Mouse (Mus musculus) heart, adult 2 months (tissue): ENCODE data around the gene Kcnmb3. TPM values are rescaled to one million over a fixed set of nuclear protein-coding genes. Genes with fewer than 3 reads are reported as not detected.
A peak's percentile ranks its signal among the peaks of the same experiment; 100 is the strongest.

Experiments used
- DNase-seq, 2 experiments: peaks; one replicate each; pipeline ENCODE4 v3.0.0; 2021
- H3K27ac ChIP-seq: fragments of 200-600 bp; 2 replicates; pipeline ENCODE4 v1.8.1; 2022
- H3K27me3 ChIP-seq: fragments of 200-500 bp; 2 replicates; pipeline ENCODE4 v1.6.1; 2012; ENCODE audit warnings: mild to moderate bottlenecking, low read length, inconsistent platforms, mixed read lengths; ENCODE audit not compliant: control insufficient read depth, insufficient read depth
- H3K36me3 ChIP-seq: fragments of 200-500 bp; 2 replicates; pipeline ENCODE4 v1.6.1; 2012; ENCODE audit warnings: low read length, inconsistent platforms; ENCODE audit not compliant: control insufficient read depth, insufficient read depth
- H3K4me1 ChIP-seq: fragments of 200-500 bp; 2 replicates; pipeline ENCODE4 v1.6.1; 2011; ENCODE audit warnings: low read length; ENCODE audit not compliant: control insufficient read depth, insufficient read depth
- H3K4me3 ChIP-seq: fragments of 200-600 bp; 2 replicates; pipeline ENCODE4 v1.8.1; 2022
- H3K79me2 ChIP-seq: fragments of 200-500 bp; replicated peaks from 2 replicates; pipeline ENCODE4 v1.6.1; 2012; ENCODE audit warnings: mild to moderate bottlenecking, inconsistent platforms, low read length, moderate library complexity, mixed read lengths; ENCODE audit not compliant: control insufficient read depth, insufficient read depth
- H3K9ac ChIP-seq: fragments of 200-500 bp; 2 replicates; pipeline ENCODE4 v1.6.1; 2012; ENCODE audit warnings: low read depth, mild to moderate bottlenecking, control low read depth, inconsistent platforms, low read length, mixed read lengths
- CTCF ChIP-seq: fragments of 200-600 bp; IDR thresholded peaks from 2 replicates; pipeline ENCODE4 v1.8.1; 2022; ENCODE audit warnings: antibody characterized with exemption, mild to moderate bottlenecking, moderate library complexity
- EP300 ChIP-seq: fragments of 200-500 bp; IDR thresholded peaks from 2 replicates; pipeline ENCODE4 v1.6.1; 2011; ENCODE audit warnings: low read depth, low read length, control low read depth; ENCODE audit not compliant: insufficient read depth
- POLR2A ChIP-seq: fragments of 200-500 bp; IDR thresholded peaks from 2 replicates; pipeline ENCODE4 v1.6.1; 2011; ENCODE audit warnings: mild to moderate bottlenecking, low read depth, low read length, control low read depth; ENCODE audit not compliant: insufficient read depth
- WGBS: fragments of 180-500 bp; shearing (Covaris S2); methylation state at CpG from one replicate; pipeline ENCODE4 v1.1.7; 2018; 5-methylcytosine and 5-hydroxymethylcytosine counted together
- intact Hi-C: fragments of 180-260 bp; cut with DNase I; formaldehyde crosslinking; loops from one replicate; pipeline ENCODE4 v1.15.1; 2025
- polyA plus RNA-seq: library from polyadenylated mRNA; depleted of rRNA; stranded (reverse); fragments of >200 nt; gene quantifications from 2 replicates; pipeline ENCODE4 v1.2.3, GENCODE M21; 2012
- total RNA-seq, 2 experiments: library from RNA; stranded (reverse); gene quantifications; 2 replicates each; pipeline ENCODE4 v1.2.3; 2021

Gene Kcnmb3
- total and polyA plus RNA-seq, 3 experiments = not detected

- Histone ChIP-seq H3K36me3 (peaks cover 7% of the 10 kb centered on the region), H3K9ac (no peak overlapping the region), H3K4me3 (no peak overlapping the region), H3K4me1 (peaks cover 1% of the 10 kb centered on the region; the same call in 1 of the 2 replicates), H3K27me3 (no peaks in the 10 kb centered on the region), H3K79me2 (no peaks in the 10 kb centered on the region), H3K27ac (no peak overlapping the region)
- no peak for DNase-seq
- intact Hi-C loops = loop anchor here (5.0 kb wide), 1 partner anchor 130 kb away; the partner anchor contains the start of gene Pik3ca
- TF ChIP-seq POLR2A (no peak), EP300 (no peak), CTCF (no peak)
- 85% methylated on average over 4 of the region's 4 CpGs for WGBS
Measured at GRCm38 (mm10) chr3:32527181-32527580, 35.1 kb upstream of the Kcnmb3 start.

GRCm38 (mm10) chr3:32513528-32513927 lies 21.5 kb upstream of the Kcnmb3 start:
- Histone ChIP-seq H3K27me3 (no peaks in the 10 kb centered on the region), H3K36me3 (peaks cover 10% of the 10 kb centered on the region), H3K9ac (no peak overlapping the region), H3K4me1 (peaks cover 6% of the 10 kb centered on the region), H3K4me3 (no peak overlapping the region), H3K27ac (no peak overlapping the region), H3K79me2 (peaks cover 2% of the 10 kb centered on the region)
- intact Hi-C loops = no loop called here
- no peak for DNase-seq
- TF ChIP-seq EP300 = no peak
- TF ChIP-seq CTCF = no peak
- TF ChIP-seq POLR2A = no peak

GRCm38 (mm10) chr3:32512686-32513284 lies 20.8 kb upstream of the Kcnmb3 start:
- Histone ChIP-seq H3K9ac (no peak overlapping the region), H3K36me3 (peaks cover 10% of the 10 kb centered on the region), H3K27ac (no peak overlapping the region), H3K79me2 (peaks cover 2% of the 10 kb centered on the region), H3K4me1 (peaks cover 6% of the 10 kb centered on the region), H3K27me3 (no peaks in the 10 kb centered on the region), H3K4me3 (no peak overlapping the region)
- DNase-seq = no peak
- 79% methylated on average over 7 of the region's 7 CpGs for WGBS
- TF ChIP-seq CTCF (no peak), POLR2A (no peak), EP300 (no peak)
- intact Hi-C loops = no loop called here

- TF ChIP-seq POLR2A = no peak
- TF ChIP-seq CTCF = no peak
- no peak for TF ChIP-seq EP300
- H3K36me3 ChIP-seq = peaks cover 7% of the 10 kb centered on the region
- peak overlapping the region; percentile 78 for H3K4me3 ChIP-seq
- DNase-seq = peak in 1 of 2 experiments; percentile 32
- peak overlapping the region; percentile 92 for H3K27ac ChIP-seq
- H3K27me3 ChIP-seq = no peaks in the 10 kb centered on the region
- peaks cover 2% of the 10 kb centered on the region for H3K79me2 ChIP-seq
- 3% methylated on average over 13 of the region's 13 CpGs for WGBS
- H3K4me1 ChIP-seq = peaks cover 6% of the 10 kb centered on the region
- intact Hi-C loops = loop anchor here (2.0 kb wide), 2 partner anchors 18 to 114 kb away; partner anchors contain the start of genes Mfn1 and Pik3ca
- peak overlapping the region; percentile 86 for H3K9ac ChIP-seq
Measured at GRCm38 (mm10) chr3:32511191-32511550, 19.1 kb upstream of the Kcnmb3 start.

GRCm38 (mm10) chr3:32510375-32511190 lies 18.6 kb upstream of the Kcnmb3 start:
- peak; percentile 98 for DNase-seq
- Histone ChIP-seq H3K79me2 (peaks cover 2% of the 10 kb centered on the region), H3K36me3 (peaks cover 7% of the 10 kb centered on the region), H3K4me3 (peak overlapping the region; percentile 78), H3K4me1 (peaks cover 6% of the 10 kb centered on the region), H3K27me3 (no peaks in the 10 kb centered on the region), H3K27ac (peak overlapping the region; percentile 92), H3K9ac (peak overlapping the region; percentile 86)
- intact Hi-C loops = loop anchor here (1.0 to 2.0 kb wide), 3 partner anchors 18 to 145 kb away; partner anchors contain the start of genes Mfn1 and Pik3ca
- 1% methylated on average over 61 of the region's 69 CpGs for WGBS
- peak; percentile 73; the same call in 1 of the 2 replicates for TF ChIP-seq POLR2A
- no peak for TF ChIP-seq EP300
- peak; percentile 92 for TF ChIP-seq CTCF
